Mouse (Mus musculus): ENCODE results near the gene Snrpg.

DNA sequence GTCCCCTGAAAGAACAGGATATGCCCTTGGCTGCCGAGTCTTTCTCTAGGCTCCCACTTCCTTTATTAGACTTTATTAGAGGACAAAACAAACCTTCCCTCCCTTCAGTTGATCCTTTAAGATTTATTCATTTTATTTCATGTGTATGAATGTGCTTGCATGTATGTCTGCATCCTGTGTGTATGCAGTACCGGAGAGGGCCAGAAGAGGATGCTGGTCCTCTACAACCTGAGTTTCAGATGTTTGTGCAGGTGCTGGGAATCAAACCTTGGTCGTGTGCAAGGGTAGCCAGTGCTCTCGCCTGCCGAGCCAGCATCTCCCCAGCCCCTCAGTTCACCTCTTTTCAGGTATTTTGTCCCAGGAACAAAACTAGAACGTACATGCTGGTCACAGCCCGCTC is 9.7 kb upstream of the Snrpg start:
- TF ChIP-seq CTCF (conservative IDR thresholded peaks at IDR 0.05; ENCODE audit: low read length) (peak; percentile 99), POU5F1 (IDR thresholded peaks at IDR 0.05; ENCODE audit: borderline replicate concordance, low read length) (no peak), NANOG (IDR thresholded peaks at IDR 0.05; ENCODE audit: borderline replicate concordance, low read length) (no peak)
